Mouse (Mus musculus): ENCODE results near the gene Nek6.

Nek6 gene

DNA sequence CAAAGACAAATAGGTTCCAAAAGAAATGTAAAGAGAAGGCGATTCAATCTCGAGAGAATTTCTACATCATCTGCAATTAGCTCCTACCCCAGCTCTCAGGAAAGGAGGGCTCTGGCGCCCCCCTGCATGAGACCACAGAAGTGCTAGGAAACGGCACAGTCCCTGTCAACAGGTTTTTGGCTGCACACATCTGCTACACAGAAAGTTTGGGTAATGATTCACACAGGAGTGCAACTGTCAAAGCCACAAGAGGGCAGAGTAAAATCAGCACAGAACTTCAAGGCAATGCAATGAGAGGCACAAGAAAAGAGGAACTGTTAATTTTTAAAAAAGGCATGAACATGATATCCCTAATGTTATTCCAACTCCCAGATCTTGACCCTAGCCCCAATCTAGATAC lies 104.6 kb downstream of the Nek6 start:
- POLR2A ChIA-PET: interaction anchor here in 2 of 4 experiments (0.9 to 1.6 kb wide), 6 partner anchors 8 to 53 kb away, joined by 3 to 6 read pairs (median 4); no protein-coding TSS in a partner anchor
- CTCF ChIA-PET: interaction anchor here (0.5 to 3.4 kb wide), 14 partner anchors 9 to 298 kb away, joined by 3 to 13 read pairs (median 4); no protein-coding TSS in a partner anchor

DNA sequence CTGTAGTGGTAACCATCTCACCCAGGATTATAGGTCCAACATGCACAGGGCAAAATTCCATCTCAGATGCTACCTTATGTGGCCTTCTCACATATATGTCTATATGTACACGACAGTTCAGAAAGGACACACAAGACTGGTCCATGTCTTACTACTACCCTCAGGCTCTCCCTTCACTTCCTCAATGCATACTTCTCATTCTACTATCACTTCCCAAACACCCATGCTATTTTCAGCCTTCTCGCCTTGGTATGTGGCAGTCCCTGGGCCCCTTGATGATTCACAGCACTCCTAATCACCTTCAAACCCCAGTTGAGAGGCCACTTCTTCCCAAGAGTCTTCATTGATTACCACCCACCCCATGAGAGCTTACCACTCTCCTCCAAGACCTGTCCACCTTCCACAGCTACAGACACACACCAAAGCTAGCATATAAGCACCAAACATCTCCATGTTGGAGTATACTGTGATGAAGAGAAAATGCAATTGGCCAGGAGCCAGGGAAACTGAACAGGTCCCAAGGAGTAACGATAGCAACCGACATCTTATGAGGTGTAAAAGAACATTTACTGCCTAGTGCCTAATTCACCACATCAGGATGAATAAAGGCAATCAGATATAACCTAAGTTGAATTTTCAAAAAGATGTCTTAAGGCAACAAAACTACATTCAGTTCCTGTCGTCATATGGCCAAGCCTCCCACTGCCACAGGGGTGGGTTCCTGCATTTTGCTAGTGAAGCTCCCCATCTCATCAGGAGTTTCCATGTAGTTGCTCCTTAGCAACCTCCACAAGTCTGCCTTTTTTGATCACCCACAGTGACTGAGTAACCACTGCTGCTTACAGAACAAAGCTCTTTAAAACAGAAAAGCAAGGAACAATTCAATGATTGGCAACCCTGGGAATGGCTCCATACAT lies 105.8 kb downstream of the Nek6 start:
- ChIA-PET CTCF (interaction anchor here in 3 of 4 experiments (0.6 to 2.7 kb wide), 6 partner anchors 19 to 193 kb away, joined by 3 to 10 read pairs (median 5); no protein-coding TSS in a partner anchor), POLR2A (interaction anchor here in 1 of 4 experiments (0.6 to 1.3 kb wide), 2 partner anchors 7 to 58 kb away, joined by 5 to 6 read pairs; no protein-coding TSS in a partner anchor)

DNA sequence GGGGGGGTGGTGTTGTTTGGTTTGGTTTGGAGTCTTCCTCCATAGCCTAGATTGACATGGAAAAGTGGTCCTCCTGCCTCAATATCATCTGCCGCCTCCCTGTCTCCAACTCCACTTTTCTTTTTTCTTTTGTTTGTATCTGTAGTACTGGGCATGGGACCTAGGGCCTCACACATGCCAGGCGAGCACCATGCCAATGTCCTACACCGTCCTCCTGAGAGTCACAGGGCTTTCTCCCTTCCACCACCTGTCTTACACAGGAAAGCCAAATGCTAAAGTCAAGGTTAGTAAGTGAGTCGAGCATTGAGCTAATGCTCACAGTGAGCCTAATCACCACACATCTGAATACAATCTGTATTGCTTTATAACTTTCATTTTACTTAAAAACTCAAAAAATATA lies 108.3 kb downstream of the Nek6 start:
- ChIA-PET POLR2A (no interaction called here), CTCF (interaction anchor here in 1 of 4 experiments (0.5 to 1.8 kb wide), 2 partner anchors 18 to 955 kb away, joined by 3 to 7 read pairs; no protein-coding TSS in a partner anchor)

DNA sequence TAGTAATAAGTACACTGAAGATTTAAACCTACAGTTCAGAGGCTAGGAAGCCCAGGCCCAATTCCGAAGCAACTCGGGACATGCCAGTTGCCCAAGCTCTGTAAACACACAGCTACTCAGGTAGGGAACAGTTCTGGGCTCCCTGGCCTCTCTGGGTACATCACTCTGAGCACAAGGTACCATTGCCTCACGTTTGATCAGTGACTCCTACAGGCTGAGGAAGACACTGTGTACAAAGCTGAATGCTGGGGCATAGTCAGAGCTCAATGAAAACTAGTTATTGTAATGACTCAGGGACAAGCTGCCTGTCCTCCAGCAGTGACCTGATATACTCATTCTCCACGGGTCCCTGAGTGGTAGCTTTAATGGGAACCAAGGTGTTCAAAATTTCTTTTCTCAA lies 109.6 kb downstream of the Nek6 start:
- CTCF ChIA-PET: interaction anchor here (0.6 to 1.8 kb wide), 18 partner anchors 11 to 377 kb away, joined by 3 to 7 read pairs (median 4); no protein-coding TSS in a partner anchor
- POLR2A ChIA-PET: interaction anchor here in 3 of 4 experiments (0.6 to 2.7 kb wide), 10 partner anchors 9 to 162 kb away, joined by 3 to 13 read pairs (median 4); no protein-coding TSS in a partner anchor

DNA sequence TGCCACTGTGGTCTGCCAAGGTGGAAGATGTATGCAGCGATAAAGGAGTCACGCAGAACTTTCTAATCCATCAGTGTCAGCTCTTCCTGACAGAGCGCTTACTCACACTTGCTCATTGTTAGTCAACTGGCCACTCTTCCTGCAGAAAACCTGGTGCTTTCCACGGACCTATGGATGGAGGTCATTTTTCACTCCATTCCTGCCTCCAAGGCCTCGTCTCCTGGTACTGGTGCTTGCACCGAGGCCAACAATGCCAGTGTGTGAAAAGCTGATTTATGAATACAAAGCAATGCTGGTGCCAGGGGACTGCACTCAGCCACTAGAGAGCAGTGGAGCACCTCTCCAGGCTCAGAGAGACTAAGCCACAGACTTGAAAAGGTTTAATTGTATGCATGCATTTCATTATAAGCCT lies 110.2 kb downstream of the Nek6 start:
- POLR2A ChIA-PET: interaction anchor here in 3 of 4 experiments (0.6 to 2.7 kb wide), 12 partner anchors 8 to 378 kb away, joined by 3 to 13 read pairs (median 4); no protein-coding TSS in a partner anchor

DNA sequence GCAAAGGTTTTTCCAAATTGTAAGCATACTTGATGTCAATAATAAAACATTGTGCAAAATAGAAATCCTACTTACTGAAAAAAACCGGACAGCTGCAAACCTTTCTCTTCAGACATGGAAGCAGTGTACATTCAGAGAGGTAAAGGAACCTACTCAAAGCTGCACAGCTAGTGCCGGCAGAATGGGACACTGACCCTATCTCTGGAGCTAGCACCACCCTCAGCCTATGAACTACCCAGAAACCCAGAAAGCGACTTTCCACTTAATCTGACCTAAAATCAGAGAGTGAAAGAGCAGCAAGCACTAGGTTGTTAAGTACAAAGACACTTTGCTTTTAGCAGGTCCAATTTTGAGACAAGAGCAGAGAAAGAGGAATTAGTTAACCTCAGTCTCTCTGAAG lies 112.0 kb downstream of the Nek6 start:
- CTCF ChIA-PET: interaction anchor here in 2 of 4 experiments (0.7 to 1.0 kb wide), 3 partner anchors 14 to 159 kb away, joined by 3 to 7 read pairs (median 5); no protein-coding TSS in a partner anchor
- POLR2A ChIA-PET: interaction anchor here in 2 of 4 experiments (0.7 to 2.7 kb wide), 6 partner anchors 14 to 300 kb away, joined by 3 to 16 read pairs (median 5); no protein-coding TSS in a partner anchor

More for the DNA sequence above, 110.2 kb downstream of the Nek6 start:
- CTCF ChIA-PET: interaction anchor here (0.6 to 1.8 kb wide), 20 partner anchors 12 to 376 kb away, joined by 3 to 7 read pairs (median 4); no protein-coding TSS in a partner anchor

DNA sequence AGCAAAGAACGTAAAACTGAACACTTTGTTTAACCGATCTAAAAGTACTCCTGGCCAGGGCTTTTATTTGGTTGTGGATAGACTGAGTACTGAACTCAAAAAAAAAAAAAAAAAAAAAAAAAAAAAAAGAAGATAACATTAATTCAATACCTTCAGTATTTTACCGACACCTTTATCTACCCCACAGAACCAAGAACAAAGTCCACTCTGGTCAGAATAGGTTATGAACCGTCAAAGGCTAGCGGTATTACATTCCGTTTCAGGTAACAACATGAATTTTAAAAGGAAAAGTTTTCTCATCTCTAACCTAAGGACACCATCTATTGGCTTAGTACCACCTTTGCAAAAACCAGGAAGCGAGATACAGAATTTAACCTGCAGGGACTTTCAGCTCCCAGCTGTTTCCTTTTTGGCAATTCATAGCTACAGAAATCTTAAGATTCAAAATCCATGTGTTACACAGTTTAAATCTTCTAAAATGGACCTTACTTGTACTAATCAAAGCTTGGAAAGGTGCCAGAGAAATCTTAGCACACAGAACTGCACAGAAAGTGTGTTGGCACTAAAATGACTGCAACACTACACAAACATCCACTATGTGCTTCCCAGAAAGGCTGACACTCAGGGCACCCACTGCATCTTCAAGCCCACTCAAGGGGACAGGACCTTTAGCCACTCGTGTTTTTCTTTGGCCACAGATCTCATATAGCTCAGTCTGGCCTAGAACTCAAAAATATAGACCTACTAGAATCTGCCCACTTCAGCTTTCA lies 112.6 kb downstream of the Nek6 start:
- POLR2A ChIA-PET: interaction anchor here in 2 of 4 experiments (0.5 to 2.7 kb wide), 18 partner anchors 8 to 301 kb away, joined by 3 to 16 read pairs (median 4); no protein-coding TSS in a partner anchor
- CTCF ChIA-PET: interaction anchor here in 2 of 4 experiments (0.7 to 1.8 kb wide), 6 partner anchors 14 to 160 kb away, joined by 3 to 7 read pairs (median 4); no protein-coding TSS in a partner anchor

DNA sequence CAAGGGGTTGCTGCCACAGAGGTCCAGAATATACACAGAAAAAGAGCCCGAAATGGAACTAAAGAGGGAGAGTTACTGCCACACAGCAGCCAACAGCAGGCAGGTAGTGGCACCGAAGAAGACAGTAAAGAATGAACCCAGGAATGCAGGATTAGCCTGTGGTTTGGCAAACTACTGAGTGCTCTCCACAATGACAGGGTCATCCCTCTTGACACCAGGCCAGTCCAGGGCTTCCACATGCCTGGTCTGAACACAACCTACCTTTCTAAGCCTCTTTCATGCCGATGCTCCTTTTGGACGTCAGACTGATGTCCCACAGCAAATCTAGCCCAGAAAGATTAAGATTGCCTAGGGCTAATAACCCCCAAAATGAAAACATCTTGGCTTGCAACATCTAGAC lies 117.4 kb downstream of the Nek6 start:
- ChIA-PET CTCF (interaction anchor here in 2 of 4 experiments (1.2 to 1.6 kb wide), 2 partner anchors 9 kb away, joined by 3 to 7 read pairs; no protein-coding TSS in a partner anchor), POLR2A (interaction anchor here in 2 of 4 experiments (1.0 to 1.7 kb wide), 2 partner anchors 9 to 16 kb away, joined by 3 to 8 read pairs; no protein-coding TSS in a partner anchor)

DNA sequence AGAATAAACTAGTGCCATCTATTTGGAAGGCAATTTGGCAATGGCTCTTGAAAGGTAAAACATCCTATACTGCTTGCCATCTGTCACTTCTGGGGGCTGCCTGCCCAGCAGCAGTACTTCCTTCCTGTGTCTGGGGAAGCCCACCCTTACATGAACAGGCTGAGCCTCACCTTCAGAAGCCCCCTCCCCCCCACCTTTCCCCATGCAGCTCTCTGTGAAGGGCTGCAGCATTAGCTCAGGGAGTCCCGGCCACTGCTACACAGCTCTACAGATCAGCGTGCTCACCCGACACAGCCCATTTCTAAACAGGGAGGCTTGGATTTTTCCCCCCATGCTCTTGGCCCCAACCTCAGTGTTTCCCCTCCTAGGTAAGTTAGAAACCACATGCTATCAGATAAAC lies 118.0 kb downstream of the Nek6 start:
- ChIA-PET POLR2A (interaction anchor here in 2 of 4 experiments (0.7 to 1.1 kb wide), 2 partner anchors 8 to 1005 kb away, joined by 3 read pairs; no protein-coding TSS in a partner anchor), CTCF (interaction anchor here in 3 of 4 experiments (0.7 to 1.5 kb wide), 3 partner anchors 8 to 111 kb away, joined by 3 to 9 read pairs (median 3); no protein-coding TSS in a partner anchor)

DNA sequence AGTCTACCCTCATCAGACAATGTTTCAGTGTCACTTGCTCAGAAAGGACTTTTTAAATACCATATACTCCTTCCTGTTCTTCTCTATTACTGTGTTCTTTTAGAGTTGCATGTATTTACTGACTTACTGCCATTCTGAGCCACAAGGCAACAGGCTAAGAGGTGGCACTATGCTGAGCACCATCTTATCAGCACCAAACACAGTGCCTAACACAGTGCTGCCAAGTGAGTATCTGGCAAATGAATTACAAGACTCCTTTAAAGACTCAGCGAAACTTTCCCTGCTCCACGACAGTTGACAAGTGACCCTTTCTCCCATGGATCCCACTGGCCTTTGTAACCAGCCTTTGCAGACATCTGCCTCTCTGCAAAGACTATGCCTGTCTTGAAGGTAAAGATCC lies 119.1 kb downstream of the Nek6 start:
- CTCF ChIA-PET: interaction anchor here in 2 of 4 experiments (0.6 to 1.5 kb wide), 2 partner anchors 33 to 314 kb away, joined by 3 to 10 read pairs; no protein-coding TSS in a partner anchor
- POLR2A ChIA-PET: interaction anchor here in 1 of 4 experiments (1.1 kb wide), 1 partner anchor 10 kb away, joined by 3 read pairs; no protein-coding TSS in a partner anchor

DNA sequence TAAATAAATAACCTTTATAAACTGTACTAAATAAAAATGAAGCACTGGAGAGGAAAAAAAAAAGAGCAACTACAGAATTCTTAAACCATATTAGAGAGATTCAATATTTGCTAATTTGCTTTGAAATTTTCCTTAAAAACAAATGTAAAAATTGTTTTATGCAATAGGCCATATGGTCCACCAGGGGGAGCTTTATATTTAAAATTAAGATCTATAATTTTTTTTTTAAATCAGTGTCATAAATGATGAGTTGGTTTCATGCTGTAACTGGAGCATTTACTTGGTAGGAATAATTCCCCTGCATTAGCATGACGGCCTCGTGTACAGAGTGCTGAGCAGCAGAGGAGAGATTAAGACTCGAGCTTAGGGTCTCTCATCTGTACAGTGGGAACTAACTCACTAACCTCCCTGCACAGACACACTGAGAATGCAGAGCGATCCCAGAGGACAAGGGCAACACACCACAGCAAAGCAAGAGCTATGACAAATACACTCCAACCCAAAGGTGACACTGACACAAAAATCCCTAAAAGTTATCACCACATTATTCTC lies 126.3 kb downstream of the Nek6 start:
- POLR2A ChIA-PET: interaction anchor here (0.6 to 3.1 kb wide), 24 partner anchors 8 to 426 kb away, joined by 3 to 16 read pairs (median 3); partner anchors contain the start of genes Arpc5l (in 1 of the 4) and Rpl35 (in 1 of the 4)
- CTCF ChIA-PET: interaction anchor here (0.5 to 2.1 kb wide), 53 partner anchors 8 to 1182 kb away, joined by 3 to 9 read pairs (median 4); no protein-coding TSS in a partner anchor

DNA sequence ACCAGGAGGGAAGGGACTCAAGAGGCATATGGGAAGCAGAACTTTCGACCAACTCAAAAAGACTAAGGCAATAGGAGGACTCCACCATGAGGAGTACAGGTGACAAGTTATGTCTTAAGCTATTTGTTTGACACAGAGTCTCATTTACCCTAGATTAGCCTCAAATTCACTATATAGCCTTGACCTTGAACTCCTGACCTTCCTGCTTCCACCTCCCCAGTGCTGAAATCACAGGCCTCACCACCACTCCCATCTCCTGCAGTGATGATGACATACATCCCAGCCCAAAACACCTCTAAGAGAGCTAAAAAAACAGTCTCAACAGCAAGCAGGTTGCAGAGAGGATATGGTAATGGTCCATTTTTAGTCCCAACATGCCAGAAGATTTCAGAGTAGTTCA lies 130.3 kb downstream of the Nek6 start:
- ChIA-PET POLR2A (interaction anchor here in 2 of 4 experiments (0.7 to 1.8 kb wide), 9 partner anchors 8 to 113 kb away, joined by 3 to 6 read pairs (median 3); no protein-coding TSS in a partner anchor), CTCF (no interaction called here)

DNA sequence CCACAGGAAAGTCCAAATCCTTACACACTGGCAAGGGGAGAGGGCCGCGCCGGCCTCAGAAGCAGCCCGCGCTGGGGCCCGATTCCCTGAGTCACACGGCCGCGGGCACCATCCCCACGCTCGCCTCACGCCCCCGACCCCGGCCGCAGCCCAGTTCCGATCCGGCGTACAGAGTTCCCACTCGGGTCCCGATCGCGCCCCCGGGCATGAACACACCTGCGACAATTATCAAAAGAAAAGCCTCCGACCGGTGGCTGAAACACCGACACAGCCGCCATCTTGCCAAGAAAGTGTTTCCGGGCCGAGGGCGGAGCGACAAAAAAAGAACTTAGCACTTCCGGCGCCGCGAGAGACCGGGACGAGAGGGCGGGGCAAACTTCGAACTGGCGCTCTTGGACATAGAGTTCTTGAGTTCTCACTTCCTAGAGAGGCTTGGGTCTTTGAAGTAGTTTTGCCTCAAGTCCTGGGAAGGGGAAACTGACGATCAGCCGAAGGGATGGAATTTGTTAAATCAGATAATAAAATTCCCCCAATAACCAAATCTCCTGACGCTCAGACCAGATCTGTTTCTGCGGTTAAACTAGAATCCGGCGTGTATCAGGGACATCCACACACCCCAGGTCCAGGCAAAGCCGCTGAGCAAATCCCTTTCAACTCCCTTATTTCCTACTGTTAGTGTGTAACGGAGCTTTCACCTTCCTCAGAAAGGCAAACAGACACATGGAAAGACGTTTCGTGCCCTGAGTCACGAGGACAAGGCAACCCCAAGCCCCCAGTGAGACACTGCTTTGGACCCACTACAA lies 132.4 kb downstream of the Nek6 start, which contains the start of gene Psmb7:
Gene Psmb7 (minus strand): TSS at position 463 of the 803 bp plus-strand sequence.
- ChIA-PET CTCF (no interaction called here), POLR2A (interaction anchor here in 2 of 4 experiments (0.5 to 1.5 kb wide), 8 partner anchors 22 to 708 kb away, joined by 3 to 12 read pairs (median 3); no protein-coding TSS in a partner anchor)
